Mouse (Mus musculus) cerebellum, postnatal 10 days (tissue): ENCODE results near the gene Cchcr1.
A peak's percentile ranks its signal among the peaks of the same experiment; 100 is the strongest.

Source experiments
- DNase-seq, 2 experiments: peaks; one replicate each; pipeline ENCODE4 v3.0.0; 2021; ENCODE audit warnings: mixed read lengths in 2 of 2

Cchcr1 gene

GRCm38 (mm10) chr17:35515911-35516640 lies 824 bp upstream of the Cchcr1 start:
- peak; percentile 44 to 49 for DNase-seq

- DNase-seq: peak in 1 of 2 experiments; percentile 13
Observed at GRCm38 (mm10) chr17:35517526-35517925, 626 bp downstream of the Cchcr1 start.

GRCm38 (mm10) chr17:35524354-35524753 lies 7.5 kb downstream of the Cchcr1 start:
- DNase-seq: peak; percentile 72 to 75

- DNase-seq: no peak
Observed at GRCm38 (mm10) chr17:35526644-35527043, 9.7 kb downstream of the Cchcr1 start.

GRCm38 (mm10) chr17:35532360-35532759 lies 15.5 kb downstream of the Cchcr1 start:
- DNase-seq: peak in 1 of 2 experiments; percentile 5

GRCm38 (mm10) chr17:35532901-35533300 lies 16.0 kb downstream of the Cchcr1 start, which contains the start of gene Psors1c2:
Gene Psors1c2 (plus strand): TSS chr17:35533201.
- no peak for DNase-seq

GRCm38 (mm10) chr17:35534343-35534742 lies 17.4 kb downstream of the Cchcr1 start:
- DNase-seq: peak; percentile 90 to 93

GRCm38 (mm10) chr17:35537421-35537820 lies 20.5 kb downstream of the Cchcr1 start:
- no peak for DNase-seq

GRCm38 (mm10) chr17:35538476-35538875 lies 21.6 kb downstream of the Cchcr1 start:
- DNase-seq: no peak

GRCm38 (mm10) chr17:35539540-35539939 lies 22.6 kb downstream of the Cchcr1 start:
- DNase-seq: no peak

- DNase-seq: no peak
Observed at GRCm38 (mm10) chr17:35542761-35543411, 26.0 kb downstream of the Cchcr1 start.

- no peak for DNase-seq
Observed at GRCm38 (mm10) chr17:35543412-35543861, 26.5 kb downstream of the Cchcr1 start.

- no peak for DNase-seq
Observed at GRCm38 (mm10) chr17:35544001-35544400, 27.1 kb downstream of the Cchcr1 start.

GRCm38 (mm10) chr17:35544680-35545079 lies 27.8 kb downstream of the Cchcr1 start:
- DNase-seq: peak; percentile 76 to 85

- DNase-seq: no peak
Observed at GRCm38 (mm10) chr17:35547465-35547864, 30.6 kb downstream of the Cchcr1 start.

- DNase-seq: no peak
Observed at GRCm38 (mm10) chr17:35548636-35549035, 31.7 kb downstream of the Cchcr1 start.

- peak; percentile 88 to 91 for DNase-seq
Observed at GRCm38 (mm10) chr17:35549437-35550142, 32.7 kb downstream of the Cchcr1 start.

GRCm38 (mm10) chr17:35550143-35550494 lies 33.2 kb downstream of the Cchcr1 start:
- DNase-seq: no peak

- DNase-seq: no peak
Observed at GRCm38 (mm10) chr17:35550871-35551270, 34.0 kb downstream of the Cchcr1 start.

- DNase-seq: no peak
Observed at GRCm38 (mm10) chr17:35551881-35552414, 35.0 kb downstream of the Cchcr1 start, which contains the start of gene Cdsn. Gene Cdsn (plus strand): TSS chr17:35552128.

GRCm38 (mm10) chr17:35554321-35554720 lies 37.4 kb downstream of the Cchcr1 start:
- DNase-seq: no peak

- DNase-seq: no peak
Observed at GRCm38 (mm10) chr17:35554761-35555397, 38.0 kb downstream of the Cchcr1 start.
